Mouse (Mus musculus) ES-E14 (cell line): ENCODE measurements around the gene A630076J17Rik. TPM values are rescaled to one million over a fixed set of nuclear protein-coding genes. Genes with fewer than 3 reads are reported as not detected.

ENCODE experiments used
- DNase-seq: peaks from one replicate; pipeline ENCODE4 v3.0.0-alpha.2; 2013; ENCODE audit warnings: low read depth, low spot score
- H3K27ac ChIP-seq: 2 replicates; pipeline ENCODE4 v1.5.1; 2012; ENCODE audit warnings: low read depth, mild to moderate bottlenecking, low read length, moderate library complexity, mixed read lengths; ENCODE audit not compliant: poor library complexity, insufficient read depth, severe bottlenecking
- H3K36me3 ChIP-seq: 2 replicates; pipeline ENCODE4 v1.6.1; 2012; ENCODE audit warnings: mild to moderate bottlenecking, low read length, moderate library complexity, mixed read lengths; ENCODE audit not compliant: control insufficient read depth, poor library complexity, insufficient read depth, severe bottlenecking
- H3K4me1 ChIP-seq, 2 experiments: fragments of 150-350 bp in 1 of 2; sonication (generic) in 1 of 2; 2 replicates each; pipeline ENCODE4 v1.6.1; 2012; ENCODE audit warnings: low read length in 2 of 2, mild to moderate bottlenecking in 1 of 2, mixed read lengths in 1 of 2; ENCODE audit not compliant: control insufficient read depth in 2 of 2, insufficient read depth in 2 of 2, poor library complexity in 1 of 2
- H3K4me3 ChIP-seq, 2 experiments: fragments of 150-350 bp in 1 of 2; sonication (generic) in 1 of 2; 2 replicates each; pipeline ENCODE4 v1.5.1; 2012; ENCODE audit warnings: low read length in 2 of 2, low read depth in 1 of 2, mild to moderate bottlenecking in 1 of 2, mixed read lengths in 1 of 2; ENCODE audit not compliant: insufficient read depth in 1 of 2, poor library complexity in 1 of 2, severe bottlenecking in 1 of 2
- H3K9ac ChIP-seq: 2 replicates; pipeline ENCODE4 v1.6.1; 2012; ENCODE audit warnings: low read depth, mild to moderate bottlenecking, low read length, mixed read lengths; ENCODE audit not compliant: poor library complexity, insufficient read depth, severe bottlenecking
- H3K9me3 ChIP-seq: fragments of 150-350 bp; sonication (generic); 2 replicates; pipeline ENCODE4 v1.6.1; 2012; ENCODE audit warnings: low read depth, mild to moderate bottlenecking, low read length; ENCODE audit not compliant: control insufficient read depth, insufficient read depth
- CHD2 ChIP-seq: IDR thresholded peaks from 2 replicates; pipeline ENCODE4 v1.6.1; 2014; ENCODE audit warnings: mild to moderate bottlenecking, low read depth, low read length, inconsistent platforms
- HCFC1 ChIP-seq: IDR thresholded peaks from 2 replicates; pipeline ENCODE4 v1.6.1; 2012; ENCODE audit warnings: low read length, inconsistent platforms, borderline replicate concordance; ENCODE audit not compliant: insufficient read depth
- MAFK ChIP-seq: IDR thresholded peaks from 2 replicates; pipeline ENCODE4 v1.6.1; 2014; ENCODE audit warnings: mild to moderate bottlenecking, low read depth, low read length, inconsistent platforms; ENCODE audit not compliant: insufficient read depth
- ZC3H11A ChIP-seq: IDR thresholded peaks from 2 replicates; pipeline ENCODE4 v1.6.1; 2012; ENCODE audit warnings: low read depth, mild to moderate bottlenecking, inconsistent platforms, low read length, borderline replicate concordance
- ZNF384 ChIP-seq: IDR thresholded peaks from 2 replicates; pipeline ENCODE4 v1.6.1; 2012; ENCODE audit warnings: low read depth, low read length, inconsistent platforms
- in situ Hi-C, 2 experiments: fragments of 600-800 bp; cut with MboI; formaldehyde crosslinking; loops; one replicate each; pipeline ENCODE4 v1.15.1; 2025; ENCODE audit warnings: low sequenced_read_pairs in 2 of 2, inconsistent platforms in 1 of 2; ENCODE audit not compliant: unreplicated experiment in 2 of 2
- total RNA-seq: library from RNA; depleted of rRNA; stranded (reverse); fragments of 300-350 nt; gene quantifications from 2 replicates; pipeline ENCODE4 v1.2.3, GENCODE M21; 2012

A630076J17Rik gene
- total RNA-seq, 1 experiment, result not detected

GRCm38 (mm10) chr3:107233945-107234344, 3.5 kb downstream of the A630076J17Rik start:
- DNase-seq, result no peak
- Histone ChIP-seq H3K9me3 (no peaks in the 10 kb centered on the region), H3K9ac (no peak overlapping the region), H3K36me3 (no peaks in the 10 kb centered on the region), H3K4me1 (no peaks in the 10 kb centered on the region), H3K27ac (no peak overlapping the region), H3K4me3 (no peak overlapping the region)
- in situ Hi-C loops, result loop anchor here (10.0 to 25.0 kb wide), 3 partner anchors 228 to 341 kb away; partner anchors contain the start of gene Kcnc4 (in 1 of the 2)
- TF ChIP-seq ZC3H11A, result no peak
- no peak for TF ChIP-seq ZNF384
- TF ChIP-seq MAFK, result no peak
- TF ChIP-seq HCFC1, result no peak
- TF ChIP-seq CHD2, result no peak

DNA sequence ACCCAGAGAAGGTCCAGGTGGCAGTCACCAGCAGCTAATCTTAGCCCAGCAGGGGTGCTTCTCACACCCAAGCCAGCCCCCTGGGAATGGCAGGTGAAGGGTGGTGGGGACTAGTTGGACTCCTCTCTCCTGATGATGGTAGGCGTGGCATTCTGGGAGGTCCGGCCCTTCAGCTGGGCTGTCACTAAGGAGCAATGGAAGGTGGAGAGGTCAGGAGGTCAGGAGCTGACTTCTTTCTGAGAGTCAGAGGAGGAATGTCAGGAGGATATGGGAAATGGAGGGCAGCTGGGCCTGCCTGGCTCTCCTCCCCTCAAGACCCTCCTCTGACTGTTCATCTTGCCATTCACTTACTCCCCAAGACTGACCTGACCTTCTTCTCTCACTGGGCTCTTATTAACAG, 7.6 kb downstream of the A630076J17Rik start:
- no peak for TF ChIP-seq CHD2
- no peak for TF ChIP-seq ZC3H11A
- no peak for TF ChIP-seq MAFK
- DNase-seq, result no peak
- H3K27ac ChIP-seq, result no peak overlapping the region
- no peaks in the 10 kb centered on the region for H3K36me3 ChIP-seq
- in situ Hi-C loops, result loop anchor here (10.0 to 25.0 kb wide), 3 partner anchors 224 to 337 kb away; partner anchors contain the start of gene Kcnc4 (in 1 of the 2)
- H3K4me3 ChIP-seq, result no peak overlapping the region
- no peak overlapping the region for H3K9ac ChIP-seq
- no peaks in the 10 kb centered on the region for H3K4me1 ChIP-seq
- H3K9me3 ChIP-seq, result no peaks in the 10 kb centered on the region

- Histone ChIP-seq H3K4me1 (no peaks in the 10 kb centered on the region), H3K27ac (no peak overlapping the region), H3K9ac (no peak overlapping the region), H3K36me3 (no peaks in the 10 kb centered on the region), H3K4me3 (no peak overlapping the region), H3K9me3 (no peaks in the 10 kb centered on the region)
- DNase-seq, result no peak
- TF ChIP-seq HCFC1 (no peak), ZC3H11A (no peak), MAFK (no peak), CHD2 (no peak), ZNF384 (no peak)
- in situ Hi-C loops, result loop anchor here (10.0 to 25.0 kb wide), 3 partner anchors 224 to 336 kb away; partner anchors contain the start of gene Kcnc4 (in 1 of the 2)
Observed at GRCm38 (mm10) chr3:107238471-107238980, 8.1 kb downstream of the A630076J17Rik start.

- in situ Hi-C loops, result loop anchor here (10.0 to 25.0 kb wide), 3 partner anchors 223 to 335 kb away; partner anchors contain the start of gene Kcnc4 (in 1 of the 2)
- Histone ChIP-seq H3K4me3 (no peak within 1 kb of the TSS), H3K27ac (no peak within 1 kb of the TSS), H3K9me3 (no peaks in the 10 kb centered on the region), H3K36me3 (no peaks in the 10 kb centered on the region), H3K4me1 (no peaks in the 10 kb centered on the region), H3K9ac (no peak within 1 kb of the TSS)
- TF ChIP-seq ZC3H11A (no peak), HCFC1 (no peak)
- DNase-seq, result no peak
Observed at GRCm38 (mm10) chr3:107239607-107240006, 9.2 kb downstream of the A630076J17Rik start, which contains the start of gene Prok1. Prok1 (minus strand) TSS chr3:107239707.
